Mouse (Mus musculus): ENCODE measurements around the gene Elovl5. TPM values are rescaled to one million over a fixed set of nuclear protein-coding genes. Genes with fewer than 3 reads are reported as not detected.

Gene Elovl5
- total RNA-seq, 2 experiments from 2014 or later = 32.3 to 37.0 TPM

GRCm38 (mm10) chr9:78032930-78033329 lies 115.8 kb downstream of the Elovl5 start:
- DNase-seq (ENCODE audit: low spot score in 2 of 2) = no peak

Other genes starting within 250 kb of the Elovl5 start
- 10 to 100 TPM in 1 of 2 experiments, 1 to 10 TPM in 1; 7.2 to 10.1 TPM for gene Gclc, start 162.8 kb upstream of the Elovl5 start, total RNA-seq (2021)
- not detected for gene Gcm1, start 134.6 kb downstream of the Elovl5 start, total RNA-seq (2021)
- gene Fbxo9, start 191.7 kb downstream of the Elovl5 start, total RNA-seq (2021) = 10 to 100 TPM; 48.1 to 49.1 TPM
- 10 to 100 TPM; 26.0 to 31.0 TPM for gene Ick, start 191.8 kb downstream of the Elovl5 start, total RNA-seq (2021)

Data from gastrocnemius, postnatal 4 days (tissue).